Comparison of ENCODE assay signal across 11 mouse cellular contexts in the genomic region with DNA sequence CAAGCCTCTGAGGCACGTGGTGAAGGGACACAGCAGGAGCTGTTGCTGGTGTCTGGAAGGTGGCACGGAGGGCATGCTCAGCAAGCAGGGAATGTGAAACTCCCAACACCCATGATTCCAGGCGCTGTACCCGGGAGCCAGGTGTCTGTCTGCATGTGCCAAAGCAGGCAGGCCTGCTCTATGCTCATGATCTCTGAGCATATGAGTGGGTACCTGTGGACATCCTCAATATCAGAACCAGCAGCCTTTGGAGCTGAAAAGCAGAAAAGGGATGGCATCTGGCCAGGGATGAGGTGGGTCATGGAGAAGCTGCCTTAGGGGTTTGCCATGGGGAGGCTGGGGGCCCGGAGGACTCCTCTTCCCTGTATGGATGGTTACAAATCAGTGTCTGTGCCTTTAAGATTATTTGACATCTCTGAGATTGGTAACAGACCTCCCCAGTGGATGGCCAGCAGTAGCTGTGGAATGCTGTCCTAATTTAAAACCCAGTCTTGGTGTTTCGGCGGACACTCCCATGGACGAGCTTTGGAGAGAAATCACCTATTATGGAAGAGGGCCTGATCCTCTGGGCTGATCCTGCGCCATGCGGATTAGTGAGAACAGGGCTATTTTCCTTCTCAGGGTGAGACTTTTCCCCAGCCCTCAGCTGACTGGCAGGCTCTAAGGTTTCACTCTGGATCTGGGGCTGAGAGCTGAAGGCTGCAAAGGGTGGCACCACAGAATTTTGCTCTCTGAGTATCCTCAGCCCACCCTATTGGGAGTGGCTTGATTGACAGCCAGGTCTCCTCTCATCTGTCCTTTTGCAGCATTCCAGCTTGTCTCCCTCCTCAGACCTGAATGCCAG.
A peak's percentile ranks its signal among the peaks of the same experiment; 100 is the strongest.
DNase-seq lines count a peak whose midpoint lies in the region; ATAC-seq and TF ChIP-seq lines count a peak whose summit lies in the region.
"Had no signal": no experiment of that assay in that cellular context is flagged by ENCODE, and none has a peak within 500 bp of the region (broad histone marks: within the 10 kb centered on the region; RNA-seq: fewer than 3 reads in every experiment).

No protein-coding gene starts in this region.

- TF ChIP-seq CTCF in lung, postnatal 0 days (IDR thresholded peaks at IDR 0.05) = no peak

- H3K27ac ChIP-seq in lung, postnatal 0 days (ENCODE audit: low read length) = no peak overlapping the region
- peak overlapping the region; percentile 76 for H3K27ac ChIP-seq in stomach, embryonic 15.5 days

- peak; percentile 22 for DNase-seq in lung, postnatal 0 days (ENCODE audit: low spot score)
- no peak for DNase-seq in lung, postnatal 14 days
- DNase-seq in gastrocnemius, postnatal 36 days = peak; percentile 30 to 56
- DNase-seq in heart, postnatal 25 days (ENCODE audit: low spot score) = peak; percentile 6
- no peak for DNase-seq in frontal cortex, postnatal 25 days (ENCODE audit: low spot score in 2 of 2)
- DNase-seq in thymus, postnatal 25 days = no peak
- DNase-seq in right cerebral cortex, postnatal 36 days (ENCODE audit: low spot score in 2 of 2) = no peak
- DNase-seq: kidney, postnatal 14 days; thymus, adult 2 months had no signal

- H3K4me1 ChIP-seq in lung, postnatal 0 days (ENCODE audit: insufficient read depth, low read depth, low read length) = no peaks in the 10 kb centered on the region
- 0 out of 2 replicates have a peak, but pooled peaks cover under 1% of the 10 kb centered on the region for H3K4me1 ChIP-seq in stomach, embryonic 15.5 days

- H3K27me3 ChIP-seq in lung, postnatal 0 days (replicated peaks; ENCODE audit: insufficient read depth, low read length) = no peaks in the 10 kb centered on the region
- H3K27me3 ChIP-seq in stomach, embryonic 15.5 days (replicated peaks) = no peaks in the 10 kb centered on the region

- H3K4me2 ChIP-seq in lung, postnatal 0 days (replicated peaks; ENCODE audit: low read depth, low read length) = no peak overlapping the region
- no peak overlapping the region for H3K4me2 ChIP-seq in stomach, embryonic 15.5 days

- no peak for TF ChIP-seq EP300 in lung, postnatal 0 days (IDR thresholded peaks at IDR 0.05)

- 63% methylated on average over 10 of the region's 10 CpGs for WGBS in lung, postnatal 0 days
- 42% methylated on average over 10 of the region's 10 CpGs for WGBS in stomach, embryonic 15.5 days

- no peak overlapping the region for H3K4me3 ChIP-seq in lung, postnatal 0 days (ENCODE audit: low read depth, low read length)
- no peak overlapping the region for H3K4me3 ChIP-seq in stomach, embryonic 15.5 days (replicated peaks)

- ATAC-seq in lung, postnatal 0 days = 0 out of 2 replicates have a peak, but pooled peaks have one; percentile 25
- ATAC-seq in stomach, embryonic 15.5 days (ENCODE audit: insufficient read depth, low FRiP score, low read depth) = peak; percentile 47; the same call in 1 of the 2 replicates
- ATAC-seq: CD4-positive, CD25-positive, alpha-beta regulatory T cell, adult 4 months had no signal

- H3K36me3 ChIP-seq in lung, postnatal 0 days (ENCODE audit: insufficient read depth, low read length) = no peaks in the 10 kb centered on the region
- H3K36me3 ChIP-seq in stomach, embryonic 15.5 days = no peaks in the 10 kb centered on the region

- H3K9me3 ChIP-seq in lung, postnatal 0 days (ENCODE audit: low read length) = no peaks in the 10 kb centered on the region
- no peaks in the 10 kb centered on the region for H3K9me3 ChIP-seq in stomach, embryonic 15.5 days

- intact Hi-C loops in gastrocnemius, postnatal 36 days (cut with DNase I) = loop anchor here (5.0 kb wide), 1 partner anchor 139 kb away; no protein-coding TSS in a partner anchor
- intact Hi-C loops in heart, postnatal 25 days (cut with DNase I) = no loop called here

- no peak overlapping the region for H3K9ac ChIP-seq in lung, postnatal 0 days (replicated peaks; ENCODE audit: low read depth)
- no peak overlapping the region for H3K9ac ChIP-seq in stomach, embryonic 15.5 days

Comparison
In these comparisons a context has a peak if more than half of its experiments do, and no peak if none do; other contexts are left out.
1. DNase-seq: peak in lung, postnatal 0 days (single experiment), gastrocnemius, postnatal 36 days (2 of 2) and heart, postnatal 25 days (single experiment); none in lung, postnatal 14 days (single experiment), frontal cortex, postnatal 25 days (0 of 2), thymus, postnatal 25 days (single experiment) and right cerebral cortex, postnatal 36 days (0 of 2).